Mouse (Mus musculus) common myeloid progenitor, adult 5-6 weeks (primary cell): ENCODE data around the gene Tbc1d22b. TPM values are rescaled to one million over a fixed set of nuclear protein-coding genes. Genes with fewer than 3 reads are reported as not detected.

Source experiments
- ATAC-seq: replicated peaks from 2 replicates; pipeline ENCODE4 v1.8.0; 2016; ENCODE audit warnings: low read depth, mild to moderate bottlenecking, moderate TSS enrichment, inconsistent platforms; ENCODE audit not compliant: poor library complexity, severe bottlenecking
- total RNA-seq: library from RNA; stranded (forward); fragments of 200-1000, 187-1606 nt; gene quantifications from 2 replicates; pipeline ENCODE4 v1.2.3, GENCODE M21; 2017

The Tbc1d22b gene
- total RNA-seq, 1 experiment from 2014 or later, result 9.6 TPM

- ATAC-seq, result no peak
These were observed 15.7 kb upstream of the Tbc1d22b start for GRCm38 (mm10) chr17:29533866-29534265.

DNA sequence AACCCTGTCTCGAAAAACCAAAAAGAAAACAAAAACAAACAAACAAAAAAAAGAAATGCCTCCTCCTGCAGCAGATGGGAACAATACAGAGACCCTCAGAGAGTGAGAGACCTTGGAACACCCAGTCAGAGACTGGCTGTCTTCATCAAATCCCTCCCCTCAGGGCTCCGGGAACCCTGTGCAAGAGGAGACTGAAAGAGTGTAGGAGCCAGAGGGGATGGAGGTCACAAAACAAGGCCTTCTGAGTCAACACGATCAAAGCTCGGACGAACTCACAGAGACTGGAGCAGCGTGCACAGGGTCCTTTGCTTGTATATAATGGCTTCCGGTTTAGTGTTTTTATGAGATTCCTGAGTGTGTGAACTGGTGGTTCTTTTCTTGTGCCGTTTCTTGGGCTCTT lies 9.2 kb upstream of the Tbc1d22b start:
- ATAC-seq, result no peak

GRCm38 (mm10) chr17:29541419-29541818 lies 8.2 kb upstream of the Tbc1d22b start:
- no peak for ATAC-seq

GRCm38 (mm10) chr17:29542831-29543690 lies 6.5 kb upstream of the Tbc1d22b start:
- no peak for ATAC-seq

DNA sequence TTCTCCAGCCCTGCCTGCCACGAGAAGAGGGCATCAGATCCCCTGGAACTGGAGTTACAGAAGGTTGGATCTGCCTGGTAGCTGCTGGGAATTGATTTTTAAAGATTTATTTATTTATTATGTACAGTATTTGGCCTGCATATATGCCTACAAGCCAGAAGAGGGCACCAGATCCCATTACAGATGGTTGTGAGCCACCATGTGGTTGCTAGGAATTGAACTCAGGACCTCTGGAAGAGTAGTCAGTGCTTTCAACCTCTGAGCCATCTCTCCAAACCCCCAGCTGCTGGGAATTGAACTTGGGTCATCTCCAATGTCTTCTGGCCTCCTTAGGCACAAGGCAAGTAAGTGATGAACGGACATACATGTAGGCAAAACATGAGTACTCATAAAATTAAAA lies 5.5 kb upstream of the Tbc1d22b start:
- no peak for ATAC-seq

DNA sequence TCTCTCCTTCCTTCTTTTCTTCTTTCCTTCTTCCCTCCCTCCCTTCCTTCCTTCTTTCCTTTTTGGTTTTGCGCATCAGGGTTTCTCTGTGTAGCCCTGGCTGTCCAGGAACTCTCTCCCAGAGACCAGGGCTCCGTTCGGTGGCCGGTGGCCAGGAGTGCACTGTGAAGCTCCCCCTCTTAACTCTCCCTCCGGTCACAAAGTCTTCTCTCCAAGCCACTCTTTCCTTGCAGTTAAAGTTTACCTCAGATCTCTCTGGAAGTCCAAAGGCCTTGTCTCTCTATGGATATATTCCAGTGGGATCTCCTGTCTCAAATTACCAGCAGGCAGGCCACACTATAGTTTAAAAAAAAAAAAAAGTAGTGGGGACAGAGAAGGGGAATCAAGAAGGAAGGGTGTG lies 4.3 kb upstream of the Tbc1d22b start:
- ATAC-seq, result no peak

DNA sequence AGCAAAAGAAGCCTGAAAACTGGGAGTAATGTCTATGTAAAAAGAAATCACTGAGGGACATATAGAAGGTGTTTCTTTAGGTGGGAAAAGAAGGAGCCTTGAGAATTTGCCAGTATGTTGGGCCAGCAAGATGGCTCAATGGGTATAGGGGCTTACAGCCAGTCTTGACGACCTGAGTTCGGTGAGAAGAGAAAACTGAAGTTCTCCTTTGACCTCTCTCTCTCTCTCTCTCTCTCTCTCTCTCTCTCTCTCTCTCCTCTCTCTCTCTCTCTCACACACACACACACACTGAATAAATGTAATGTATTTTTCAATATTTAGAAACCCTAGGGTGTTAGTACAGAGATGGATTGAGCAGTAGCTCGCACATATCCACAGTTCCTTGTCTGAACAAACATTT lies 1.1 kb upstream of the Tbc1d22b start:
- ATAC-seq, result no peak

- peak; percentile 57 for ATAC-seq
These were observed 591 bp upstream of the Tbc1d22b start for GRCm38 (mm10) chr17:29548994-29549393.

DNA sequence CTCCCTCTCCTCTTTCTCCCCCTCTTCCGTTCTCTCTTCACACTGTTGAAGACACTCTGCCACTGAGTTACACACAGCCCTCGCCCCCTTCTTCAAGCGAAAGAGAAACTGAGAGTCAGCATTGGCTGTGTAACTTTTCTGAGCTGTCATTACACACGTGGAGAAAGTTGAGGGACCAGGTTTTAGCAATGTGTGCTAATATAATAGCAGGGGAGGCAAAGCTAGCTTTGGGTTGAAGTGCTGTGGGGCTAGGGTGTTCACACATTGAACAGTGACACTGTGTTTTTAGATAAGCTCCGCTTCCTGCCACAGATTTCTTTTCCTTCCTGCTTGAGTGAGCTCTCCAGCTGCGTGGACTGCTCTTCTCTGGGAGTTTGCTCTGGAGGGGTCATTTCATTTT lies 1.4 kb downstream of the Tbc1d22b start:
- ATAC-seq, result 0 out of 2 replicates have a peak, but pooled peaks have one; percentile 9

DNA sequence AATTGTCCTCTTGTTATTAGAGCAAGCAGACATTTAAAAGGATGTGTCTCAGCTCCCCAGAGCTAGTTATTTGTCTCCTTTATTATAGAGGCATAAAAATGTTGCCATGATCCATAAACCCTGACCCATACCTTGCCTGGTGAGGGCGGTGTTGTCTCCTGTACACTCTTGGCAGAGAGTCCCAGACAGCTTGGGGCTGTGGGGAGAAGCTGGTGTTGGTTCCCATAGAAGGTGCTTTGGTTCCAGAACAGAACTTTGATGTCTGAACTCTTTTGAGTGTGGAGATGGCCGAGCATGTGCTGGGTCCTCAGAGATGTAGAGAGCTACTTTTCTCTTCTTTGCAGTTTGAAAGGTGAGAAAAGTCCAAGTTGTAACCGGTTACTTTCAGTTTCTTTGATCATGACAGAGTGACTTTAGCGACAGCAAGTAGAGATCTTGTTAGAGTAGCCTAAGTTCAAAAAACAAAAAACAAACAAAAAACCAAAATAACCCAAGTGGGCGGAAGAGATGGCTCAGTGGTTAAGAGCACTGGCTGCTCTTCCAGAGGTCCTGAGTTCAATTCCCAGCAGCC lies 2.7 kb downstream of the Tbc1d22b start, which contains the start of gene Tmem217:
Gene Tmem217, minus strand, starts transcription at position 224 of the 571 bp plus-strand sequence.
- no peak for ATAC-seq

DNA sequence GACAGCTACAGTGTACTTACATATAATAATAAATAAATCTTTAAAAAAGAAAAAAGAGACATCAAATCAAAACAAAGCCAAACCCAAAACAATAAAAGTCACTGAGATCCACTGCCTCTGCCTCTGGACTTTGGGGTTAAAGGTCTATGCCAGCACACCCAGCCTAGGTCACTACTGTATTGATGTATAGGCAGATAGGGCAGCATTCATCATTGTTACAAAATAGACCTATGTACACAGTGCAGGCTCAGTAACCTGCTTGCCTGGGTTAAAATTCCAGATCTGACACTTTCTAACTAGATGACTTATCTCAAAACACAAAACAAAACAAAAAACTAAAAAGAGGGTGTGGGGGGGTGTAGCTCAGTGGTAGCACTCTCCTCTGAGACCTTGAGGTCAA lies 4.6 kb downstream of the Tbc1d22b start:
- no peak for ATAC-seq

DNA sequence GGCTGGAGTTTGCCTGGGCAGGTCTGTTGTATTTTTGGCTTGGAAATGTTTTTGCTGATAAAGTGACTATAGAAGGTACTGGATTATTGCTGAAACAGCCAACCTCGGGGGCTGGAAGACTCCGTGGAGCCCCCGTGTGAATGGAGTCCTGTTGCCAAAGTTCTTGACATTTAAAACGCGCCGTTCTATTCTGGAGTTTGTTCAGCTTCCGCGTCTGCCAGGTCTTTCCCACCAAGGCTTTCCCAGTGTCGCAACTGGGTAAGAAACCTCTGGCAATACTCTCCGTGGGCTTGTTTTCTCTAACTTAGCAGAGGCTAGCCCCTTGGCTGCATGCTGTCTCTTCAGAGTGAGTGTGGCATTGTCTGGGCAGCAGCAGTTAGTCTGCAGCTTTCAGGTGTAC lies 6.9 kb downstream of the Tbc1d22b start:
- no peak for ATAC-seq

- ATAC-seq, result no peak
These were observed 7.3 kb downstream of the Tbc1d22b start for GRCm38 (mm10) chr17:29556893-29557292.

DNA sequence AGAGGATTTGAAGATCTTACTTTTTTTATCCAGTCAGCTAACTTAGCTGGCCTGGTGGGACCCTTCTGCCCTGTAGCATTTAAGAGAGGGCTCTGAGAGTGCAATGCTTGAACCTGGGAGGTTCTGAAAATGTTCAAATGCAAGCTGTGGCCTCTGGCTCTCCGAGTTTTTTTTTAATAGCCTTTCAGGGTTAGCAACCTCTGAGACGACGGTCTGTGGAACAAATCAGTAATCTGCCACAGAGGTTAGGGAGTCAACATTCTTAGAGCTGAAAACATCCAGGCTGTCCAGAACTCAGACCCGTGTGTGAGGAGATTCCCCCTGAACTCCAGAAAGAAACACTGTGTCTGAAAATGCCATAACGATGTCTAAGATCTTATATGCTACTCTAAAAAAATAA lies 8.9 kb downstream of the Tbc1d22b start:
- no peak for ATAC-seq

- ATAC-seq, result no peak
These were observed 15.9 kb downstream of the Tbc1d22b start for GRCm38 (mm10) chr17:29565521-29565920.

DNA sequence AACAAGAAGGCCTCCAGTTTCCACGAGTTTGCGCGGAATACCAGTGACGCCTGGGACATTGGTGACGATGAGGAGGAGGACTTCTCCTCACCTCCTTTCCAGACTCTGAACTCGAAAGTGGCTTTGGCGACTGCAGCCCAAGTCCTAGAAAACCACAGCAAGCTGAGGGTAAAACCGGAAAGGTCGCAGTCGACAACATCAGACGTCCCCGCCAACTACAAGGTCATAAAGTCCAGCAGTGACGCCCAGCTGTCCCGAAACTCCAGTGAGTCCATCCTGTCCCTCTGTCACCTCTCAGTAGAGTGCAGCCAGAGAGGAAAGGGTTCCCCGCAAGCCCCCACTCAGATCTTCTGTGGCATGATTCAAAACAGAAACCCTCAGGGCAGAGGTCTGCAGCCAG lies 18.9 kb downstream of the Tbc1d22b start:
- no peak for ATAC-seq

- no peak for ATAC-seq
These were observed 20.2 kb downstream of the Tbc1d22b start for GRCm38 (mm10) chr17:29569831-29570230.

- no peak for ATAC-seq
These were observed 30.1 kb downstream of the Tbc1d22b start for GRCm38 (mm10) chr17:29579579-29580126.

- no peak for ATAC-seq
These were observed 34.0 kb downstream of the Tbc1d22b start for GRCm38 (mm10) chr17:29583569-29583968.

- ATAC-seq, result peak; percentile 62
These were observed 34.7 kb downstream of the Tbc1d22b start for GRCm38 (mm10) chr17:29584306-29584705.

DNA sequence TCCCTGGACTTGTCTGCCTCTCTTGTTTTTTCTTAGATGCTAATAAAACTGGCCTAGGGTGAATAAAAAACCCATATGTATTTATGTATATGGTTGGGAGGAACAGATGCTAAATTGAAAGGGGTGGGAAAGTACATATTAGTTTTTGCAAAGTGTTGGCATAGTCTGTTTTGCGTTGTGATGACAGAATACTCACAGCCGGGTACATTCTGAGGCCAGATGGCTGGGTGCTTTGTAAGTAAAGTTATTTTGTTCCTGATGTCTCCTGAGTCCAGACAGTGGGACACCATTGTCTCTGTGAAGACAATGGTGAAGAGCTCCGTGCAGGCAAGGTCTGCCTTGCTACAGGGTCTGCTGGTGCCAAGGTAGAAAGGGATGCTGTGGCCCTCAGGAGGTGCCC lies 35.2 kb downstream of the Tbc1d22b start:
- no peak for ATAC-seq
